Mouse (Mus musculus) effector memory CD4-positive, alpha-beta T cell, adult 5 months (primary cell): Measurements from ENCODE around the gene Olfr1259. TPM values are rescaled to one million over a fixed set of nuclear protein-coding genes. Genes with fewer than 3 reads are reported as not detected.

Source experiments
- polyA plus RNA-seq: library from polyadenylated mRNA; unstranded; fragments of 100-300 nt; shearing (Covaris generic); gene quantifications from one replicate; pipeline ENCODE4 v1.2.1, GENCODE M21; 2017

Olfr1259 gene
- polyA plus RNA-seq: not detected

DNA sequence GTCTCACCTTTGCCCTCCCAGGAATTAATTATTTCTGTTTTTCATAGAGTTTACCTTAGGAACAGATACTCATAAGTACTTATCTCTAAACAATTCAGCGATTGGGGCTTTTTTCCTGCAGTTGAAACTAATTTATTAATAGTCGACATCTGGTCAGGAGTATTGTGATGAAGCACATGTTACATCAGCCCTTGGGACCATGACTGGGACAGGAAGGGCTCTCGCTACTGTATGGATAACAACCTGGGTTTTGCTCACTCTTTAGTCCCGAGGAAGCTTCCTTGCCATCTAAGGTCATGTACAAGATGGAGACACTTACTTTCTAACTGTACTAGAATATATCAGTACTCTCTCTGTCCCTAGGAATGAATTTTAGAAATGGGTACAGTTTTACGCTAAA, at the start of gene Olfr1259:
TSS of gene Olfr1259 (minus strand) at position 101 of the 400 bp plus-strand sequence.

GRCm38 (mm10) chr2:89990921-89991320, 42.5 kb upstream of the Olfr1259 start, which contains the start of gene Olfr1261:
Gene Olfr1261, plus strand, starts transcription at chr2:89991221.

GRCm38 (mm10) chr2:89974184-89974583, 25.7 kb upstream of the Olfr1259 start, which contains the start of gene Olfr1260:
Gene Olfr1260, plus strand, starts transcription at chr2:89974340.

GRCm38 (mm10) chr2:89927009-89927408, 21.5 kb downstream of the Olfr1259 start, which contains the start of gene Olfr1258:
Gene Olfr1258, plus strand, starts transcription at chr2:89927309.

Other genes starting within 250 kb of the Olfr1259 start
- gene Olfr1252, start 223.7 kb downstream of the Olfr1259 start, polyA plus RNA-seq: not detected
- gene Olfr1253, start 191.6 kb downstream of the Olfr1259 start, polyA plus RNA-seq: not detected
- not detected for gene Olfr1254, start 155.0 kb downstream of the Olfr1259 start, polyA plus RNA-seq
- gene Olfr1255, start 136.6 kb downstream of the Olfr1259 start, polyA plus RNA-seq: not detected
- not detected for gene Olfr1256, start 107.1 kb downstream of the Olfr1259 start, polyA plus RNA-seq
- not detected for gene Olfr48, start 100.5 kb downstream of the Olfr1259 start, polyA plus RNA-seq
- gene Olfr1257, start 70.2 kb downstream of the Olfr1259 start, polyA plus RNA-seq: not detected
- 0.31 TPM for gene Olfr1258, start 21.4 kb downstream of the Olfr1259 start, polyA plus RNA-seq
- 0.09 TPM for gene Olfr1260, start 25.7 kb upstream of the Olfr1259 start, polyA plus RNA-seq
- gene Olfr1261, start 42.6 kb upstream of the Olfr1259 start, polyA plus RNA-seq: not detected
- not detected for gene Olfr1262, start 51.5 kb upstream of the Olfr1259 start, polyA plus RNA-seq
- gene Olfr1263, start 63.5 kb upstream of the Olfr1259 start, polyA plus RNA-seq: 0.09 TPM
- not detected for gene Olfr1264, start 76.9 kb upstream of the Olfr1259 start, polyA plus RNA-seq
- 0.06 TPM for gene Olfr1265, start 86.7 kb upstream of the Olfr1259 start, polyA plus RNA-seq
- gene Olfr140, start 114.9 kb upstream of the Olfr1259 start, polyA plus RNA-seq: not detected
- gene Olfr1269, start 172.7 kb upstream of the Olfr1259 start, polyA plus RNA-seq: 0.50 TPM
- not detected for gene Olfr32, start 193.6 kb upstream of the Olfr1259 start, polyA plus RNA-seq
- not detected for gene Olfr1270, start 204.4 kb upstream of the Olfr1259 start, polyA plus RNA-seq